Mouse (Mus musculus) bone marrow macrophage, adult 2 months (primary cell): ENCODE results near the gene P2rx6.

Source experiments
- CTCF ChIP-seq: IDR thresholded peaks from 2 replicates; pipeline ENCODE4 v1.5.1; 2012; ENCODE audit warnings: low read depth, mild to moderate bottlenecking, low read length, moderate library complexity
- POLR2A ChIP-seq: IDR thresholded peaks from 2 replicates; pipeline ENCODE4 v1.6.1; 2012; ENCODE audit warnings: mild to moderate bottlenecking, low read depth, low read length, borderline replicate concordance

- TF ChIP-seq POLR2A: no peak
- TF ChIP-seq CTCF: no peak
Observed at GRCm38 (mm10) chr16:17532676-17533329, 28.9 kb upstream of the P2rx6 start.
